Mouse (Mus musculus): ENCODE measurements at regions not wholly inside any gene's neighbourhood (a gene's known extent, or its start where the extent isn't known, plus 50 kb on each side); places are given as distances from the start of the nearest gene placed in this dataset.

GRCm38 (mm10) chr5:119139336-119139735, 531.1 kb upstream of the Tbx3 start:
- no peak for TF ChIP-seq CTCF (IDR thresholded peaks at IDR 0.05)
- no peak for TF ChIP-seq EP300 (IDR thresholded peaks at IDR 0.05)

All from lung, postnatal 0 days (tissue).